Mouse (Mus musculus) heart, adult 2 months (tissue): ENCODE results near the gene Kat6b. TPM values are rescaled to one million over a fixed set of nuclear protein-coding genes. Genes with fewer than 3 reads are reported as not detected.

ENCODE experiments used
- DNase-seq, 2 experiments: peaks; one replicate each; pipeline ENCODE4 v3.0.0; 2021
- H3K27ac ChIP-seq: fragments of 200-600 bp; 2 replicates; pipeline ENCODE4 v1.8.1; 2022
- H3K27me3 ChIP-seq: fragments of 200-500 bp; 2 replicates; pipeline ENCODE4 v1.6.1; 2012; ENCODE audit warnings: mild to moderate bottlenecking, low read length, inconsistent platforms, mixed read lengths; ENCODE audit not compliant: control insufficient read depth, insufficient read depth
- H3K36me3 ChIP-seq: fragments of 200-500 bp; 2 replicates; pipeline ENCODE4 v1.6.1; 2012; ENCODE audit warnings: low read length, inconsistent platforms; ENCODE audit not compliant: control insufficient read depth, insufficient read depth
- H3K4me1 ChIP-seq: fragments of 200-500 bp; 2 replicates; pipeline ENCODE4 v1.6.1; 2011; ENCODE audit warnings: low read length; ENCODE audit not compliant: control insufficient read depth, insufficient read depth
- H3K4me3 ChIP-seq: fragments of 200-600 bp; 2 replicates; pipeline ENCODE4 v1.8.1; 2022
- H3K79me2 ChIP-seq: fragments of 200-500 bp; replicated peaks from 2 replicates; pipeline ENCODE4 v1.6.1; 2012; ENCODE audit warnings: mild to moderate bottlenecking, inconsistent platforms, low read length, moderate library complexity, mixed read lengths; ENCODE audit not compliant: control insufficient read depth, insufficient read depth
- H3K9ac ChIP-seq: fragments of 200-500 bp; 2 replicates; pipeline ENCODE4 v1.6.1; 2012; ENCODE audit warnings: low read depth, mild to moderate bottlenecking, control low read depth, inconsistent platforms, low read length, mixed read lengths
- CTCF ChIP-seq: fragments of 200-600 bp; IDR thresholded peaks from 2 replicates; pipeline ENCODE4 v1.8.1; 2022; ENCODE audit warnings: antibody characterized with exemption, mild to moderate bottlenecking, moderate library complexity
- EP300 ChIP-seq: fragments of 200-500 bp; IDR thresholded peaks from 2 replicates; pipeline ENCODE4 v1.6.1; 2011; ENCODE audit warnings: low read depth, low read length, control low read depth; ENCODE audit not compliant: insufficient read depth
- POLR2A ChIP-seq: fragments of 200-500 bp; IDR thresholded peaks from 2 replicates; pipeline ENCODE4 v1.6.1; 2011; ENCODE audit warnings: mild to moderate bottlenecking, low read depth, low read length, control low read depth; ENCODE audit not compliant: insufficient read depth
- WGBS: fragments of 180-500 bp; shearing (Covaris S2); methylation state at CpG from one replicate; pipeline ENCODE4 v1.1.7; 2018; 5-methylcytosine and 5-hydroxymethylcytosine counted together
- intact Hi-C: fragments of 180-260 bp; cut with DNase I; formaldehyde crosslinking; loops from one replicate; pipeline ENCODE4 v1.15.1; 2025
- polyA plus RNA-seq: library from polyadenylated mRNA; depleted of rRNA; stranded (reverse); fragments of >200 nt; gene quantifications from 2 replicates; pipeline ENCODE4 v1.2.3, GENCODE M21; 2012
- total RNA-seq, 2 experiments: library from RNA; stranded (reverse); gene quantifications; 2 replicates each; pipeline ENCODE4 v1.2.3; 2021

The Kat6b gene
- total and polyA plus RNA-seq, 3 experiments, result 9.0 to 27.9 (median 26.6) TPM

DNA sequence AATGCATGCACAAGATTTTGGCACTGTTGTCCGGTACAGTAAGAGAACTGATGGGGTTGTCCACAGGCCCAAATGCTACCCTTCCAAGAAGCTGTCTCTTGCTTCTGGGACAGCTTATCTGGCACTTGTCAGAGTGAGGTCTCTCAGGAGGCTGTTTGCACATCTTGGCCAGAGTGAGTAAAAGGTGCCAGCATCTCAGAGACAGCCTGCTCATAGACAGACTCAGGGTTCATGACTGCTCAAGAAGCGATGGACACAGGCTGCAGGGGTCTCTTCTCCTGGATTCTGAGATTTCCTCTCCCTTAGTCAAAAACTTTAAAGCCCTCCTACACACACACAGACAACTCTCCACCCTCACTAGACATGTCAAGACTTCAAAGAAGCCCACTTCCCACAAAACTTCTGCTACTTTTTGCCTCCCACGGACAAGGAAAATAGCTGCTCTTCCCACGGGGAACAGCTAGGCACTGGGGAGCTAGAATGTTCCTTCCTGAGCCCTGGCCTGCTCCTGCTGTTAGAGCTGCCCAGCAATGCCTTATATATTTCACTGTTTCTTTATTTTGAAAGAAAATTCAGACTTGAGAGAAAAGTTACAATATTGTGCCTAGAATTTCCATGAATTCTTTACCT lies 159.7 kb downstream of the Kat6b start:
- Histone ChIP-seq H3K9ac (no peak overlapping the region), H3K79me2 (no peaks in the 10 kb centered on the region), H3K27me3 (no peaks in the 10 kb centered on the region), H3K4me3 (no peak overlapping the region), H3K4me1 (peaks cover 1% of the 10 kb centered on the region; the same call in 1 of the 2 replicates), H3K36me3 (peaks cover 13% of the 10 kb centered on the region), H3K27ac (no peak overlapping the region)
- intact Hi-C loops, result no loop called here
- DNase-seq, result no peak
- 56% methylated on average over 4 of the region's 4 CpGs for WGBS
- TF ChIP-seq POLR2A (no peak), EP300 (no peak), CTCF (no peak)

DNA sequence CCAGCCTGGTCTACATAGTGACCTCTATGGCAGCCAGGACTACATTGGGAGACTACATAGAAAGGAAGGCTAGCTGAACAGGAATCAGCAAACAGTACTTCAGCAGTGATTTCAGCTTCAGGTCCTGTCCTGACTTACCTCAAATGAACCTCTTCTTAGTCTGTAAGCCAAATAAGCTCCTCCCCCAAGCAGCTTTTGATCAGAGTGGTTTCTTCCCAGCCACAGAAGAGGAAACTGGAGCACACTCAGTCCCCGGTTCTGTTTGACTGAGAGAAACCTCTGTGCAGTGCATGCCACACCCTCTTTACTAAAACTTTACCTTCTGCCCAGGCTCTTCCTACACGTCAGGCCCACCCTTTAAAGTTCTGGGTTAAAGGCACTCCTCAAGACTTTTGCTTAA lies 172.6 kb downstream of the Kat6b start:
- Histone ChIP-seq H3K4me1 (no peaks in the 10 kb centered on the region), H3K9ac (no peak overlapping the region), H3K4me3 (no peak overlapping the region), H3K36me3 (no peaks in the 10 kb centered on the region), H3K27ac (no peak overlapping the region), H3K27me3 (no peaks in the 10 kb centered on the region), H3K79me2 (no peaks in the 10 kb centered on the region)
- DNase-seq, result no peak
- intact Hi-C loops, result no loop called here
- no peak for TF ChIP-seq EP300
- no peak for TF ChIP-seq POLR2A
- no peak for TF ChIP-seq CTCF
- 43% methylated on average over 2 of the region's 2 CpGs for WGBS

GRCm38 (mm10) chr14:21659155-21659554 lies 177.9 kb downstream of the Kat6b start:
- Histone ChIP-seq H3K4me3 (no peak overlapping the region; the same call in 1 of the 2 replicates), H3K4me1 (no peaks in the 10 kb centered on the region), H3K27me3 (no peaks in the 10 kb centered on the region), H3K27ac (0 out of 2 replicates have a peak overlapping the region, but pooled peaks have one; percentile 21), H3K9ac (no peak overlapping the region), H3K79me2 (no peaks in the 10 kb centered on the region), H3K36me3 (no peaks in the 10 kb centered on the region)
- WGBS, result 48% methylated on average over 13 of the region's 13 CpGs
- DNase-seq, result peak; percentile 39 to 59
- intact Hi-C loops, result loop anchor here (2.0 kb wide), 1 partner anchor 522 kb away; no protein-coding TSS in a partner anchor
- TF ChIP-seq POLR2A (no peak), CTCF (no peak), EP300 (peak; percentile 77; the same call in 1 of the 2 replicates)

DNA sequence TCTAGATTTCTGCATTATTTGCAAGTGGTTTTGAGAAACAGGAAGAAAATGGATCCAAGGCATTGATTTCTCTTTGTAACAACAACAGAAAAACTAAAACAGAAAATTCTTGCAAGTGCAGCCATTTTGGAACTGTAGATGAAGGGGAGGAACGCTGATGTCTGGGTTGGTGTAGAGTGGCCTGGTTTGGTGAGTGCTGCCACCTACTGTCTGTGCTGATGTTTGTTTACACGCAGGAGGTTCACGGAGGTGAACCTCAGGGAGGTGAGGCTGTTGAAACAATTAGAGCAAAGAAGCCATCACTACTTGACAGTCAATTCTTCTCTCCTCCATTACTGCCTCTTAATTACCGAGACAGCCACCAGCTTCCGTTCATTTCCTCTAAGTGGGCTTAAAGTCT lies 178.4 kb downstream of the Kat6b start:
- H3K27ac ChIP-seq, result 0 out of 2 replicates have a peak overlapping the region, but pooled peaks have one; percentile 21
- no peak overlapping the region; the same call in 1 of the 2 replicates for H3K4me3 ChIP-seq
- no peak overlapping the region for H3K9ac ChIP-seq
- TF ChIP-seq POLR2A (no peak), CTCF (peak; percentile 78), EP300 (no peak)
- no peaks in the 10 kb centered on the region for H3K36me3 ChIP-seq
- H3K4me1 ChIP-seq, result no peaks in the 10 kb centered on the region
- H3K79me2 ChIP-seq, result no peaks in the 10 kb centered on the region
- intact Hi-C loops, result loop anchor here (2.0 kb wide), 1 partner anchor 523 kb away; no protein-coding TSS in a partner anchor
- peak; percentile 52 to 59 for DNase-seq
- 33% methylated on average over 5 of the region's 5 CpGs for WGBS
- H3K27me3 ChIP-seq, result no peaks in the 10 kb centered on the region

DNA sequence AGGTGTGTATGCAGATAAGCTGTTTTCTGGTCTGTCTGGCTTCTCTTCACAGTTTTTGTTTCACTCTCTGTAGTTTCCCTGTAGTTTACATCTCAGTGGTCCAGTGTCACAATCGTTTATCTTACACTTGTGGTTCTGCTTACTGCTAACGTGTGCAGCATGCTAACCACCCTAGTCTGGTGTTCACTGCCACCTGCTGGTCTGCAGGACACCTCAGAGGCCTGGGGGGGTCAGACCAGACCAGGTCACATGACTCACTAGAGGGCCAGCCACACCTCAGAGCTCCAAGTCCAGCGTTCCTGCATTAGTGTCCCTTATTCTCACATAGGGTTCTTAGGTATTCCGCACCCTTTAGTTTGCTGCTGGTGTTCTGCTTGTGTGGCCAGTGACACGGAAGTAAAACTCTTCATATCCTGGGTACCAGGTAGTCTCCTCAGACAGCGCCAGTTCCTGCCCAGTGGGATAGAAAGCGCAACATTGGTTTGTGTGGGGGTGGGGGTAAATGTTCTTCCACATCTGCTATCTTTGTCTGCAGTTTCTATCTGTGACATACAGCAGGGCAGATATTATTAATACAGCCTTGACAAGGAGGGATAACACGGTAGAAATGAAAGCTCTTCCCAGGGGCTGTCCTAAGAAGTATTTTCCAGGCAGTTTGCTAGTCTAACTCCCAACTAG lies 181.4 kb downstream of the Kat6b start:
- no peak overlapping the region for H3K4me3 ChIP-seq
- no peaks in the 10 kb centered on the region for H3K27me3 ChIP-seq
- TF ChIP-seq EP300, result no peak
- no peak for TF ChIP-seq POLR2A
- peak; percentile 55 for TF ChIP-seq CTCF
- no peak for DNase-seq
- H3K4me1 ChIP-seq, result no peaks in the 10 kb centered on the region
- intact Hi-C loops, result no loop called here
- no peak overlapping the region for H3K27ac ChIP-seq
- no peaks in the 10 kb centered on the region for H3K79me2 ChIP-seq
- WGBS, result 74% methylated on average over 8 of the region's 8 CpGs
- no peak overlapping the region for H3K9ac ChIP-seq
- H3K36me3 ChIP-seq, result no peaks in the 10 kb centered on the region

GRCm38 (mm10) chr14:21669218-21669617 lies 188.0 kb downstream of the Kat6b start:
- Histone ChIP-seq H3K27ac (no peak overlapping the region), H3K4me3 (no peak overlapping the region), H3K27me3 (no peaks in the 10 kb centered on the region), H3K9ac (no peak overlapping the region), H3K36me3 (no peaks in the 10 kb centered on the region), H3K4me1 (no peaks in the 10 kb centered on the region; the same call in 1 of the 2 replicates), H3K79me2 (no peaks in the 10 kb centered on the region)
- WGBS, result 79% methylated on average over 11 of the region's 11 CpGs
- TF ChIP-seq POLR2A (no peak), EP300 (no peak), CTCF (no peak)
- intact Hi-C loops, result no loop called here
- DNase-seq, result no peak
